8 mouse cellular contexts compared by ENCODE assay signal in the genomic region with DNA sequence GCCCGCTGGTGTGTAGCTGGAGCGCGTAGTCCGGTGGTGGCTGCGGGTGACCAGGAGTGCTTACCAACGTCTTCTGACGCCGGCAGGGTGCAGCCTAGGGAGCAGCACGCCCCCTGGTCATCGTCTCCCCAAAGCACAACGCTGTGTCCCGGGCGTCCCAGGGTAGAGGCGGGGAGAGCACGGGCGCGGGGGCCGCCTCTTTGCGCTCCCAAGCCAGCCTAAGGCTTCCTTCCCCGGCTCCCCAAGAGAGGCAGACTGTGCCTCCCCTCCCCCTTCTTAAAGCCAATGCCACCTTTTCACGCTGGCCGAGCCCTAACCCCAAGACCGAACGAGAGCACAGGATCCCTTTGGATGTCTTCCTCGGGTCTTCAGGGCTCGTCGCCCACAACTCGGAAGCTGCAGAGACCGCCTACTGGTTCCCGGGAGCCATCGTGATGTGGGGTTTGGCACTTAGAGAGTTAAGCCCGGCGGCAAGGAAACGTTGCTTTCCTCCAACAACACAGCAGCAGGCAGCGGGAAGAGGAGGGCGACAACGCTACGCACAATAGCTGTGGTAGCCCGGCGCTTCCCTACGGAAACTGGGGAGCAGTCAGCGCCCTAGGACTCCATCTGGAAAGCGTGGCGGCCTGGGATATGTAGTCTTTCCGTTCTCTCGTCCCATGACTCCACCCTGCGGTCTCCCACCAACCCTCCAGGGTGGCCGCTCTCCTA. TPM values are rescaled to one million over a fixed set of nuclear protein-coding genes. Genes with fewer than 3 reads are reported as not detected.
A peak's percentile ranks its signal among the peaks of the same experiment; 100 is the strongest.
DNase-seq lines count a peak whose midpoint lies in the region; ATAC-seq lines count a peak whose summit lies in the region.

A gene (minus strand): TSS at position 620 of the 711 bp plus-strand sequence.

- peak within 1 kb of the TSS; percentile 71 for H3K9ac ChIP-seq in hindbrain, embryonic 14.5 days

- ATAC-seq in hindbrain, embryonic 14.5 days (ENCODE audit: low FRiP score): peak; percentile 96
- no peak for ATAC-seq in activated CD4-positive, CD25-positive, alpha-beta regulatory T cell, adult 4 months

- H3K4me3 ChIP-seq in hindbrain, embryonic 14.5 days (replicated peaks; ENCODE audit: low read length): peak within 1 kb of the TSS; percentile 58

- H3K27me3 ChIP-seq in hindbrain, embryonic 14.5 days (ENCODE audit: control insufficient read depth, insufficient read depth, low read length): no peaks in the 10 kb centered on the region; the same call in 1 of the 2 replicates

- H3K9me3 ChIP-seq in hindbrain, embryonic 14.5 days (ENCODE audit: control insufficient read depth, low read length): no peaks in the 10 kb centered on the region

- DNase-seq in adipocyte (ENCODE audit: low spot score): peak; percentile 69
- peak; percentile 69 for DNase-seq in cerebellum, postnatal 36 days
- peak; percentile 57 for DNase-seq in gastrocnemius, adult 18-20 months (ENCODE audit: low spot score)
- peak; percentile 66 for DNase-seq in hindbrain, embryonic 14.5 days (ENCODE audit: low spot score)
- DNase-seq in left cerebral cortex, adult 11 months (ENCODE audit: low spot score): peak; percentile 60
- DNase-seq in lung, postnatal 14 days: peak; percentile 68
- peak; percentile 80 for DNase-seq in retina, postnatal 1 day

- peaks cover 11% of the 10 kb centered on the region; the same call in 1 of the 2 replicates for H3K4me1 ChIP-seq in hindbrain, embryonic 14.5 days (replicated peaks; ENCODE audit: control insufficient read depth, insufficient read depth, low read length)

- 12% methylated on average over 48 of the region's 48 CpGs for WGBS in hindbrain, embryonic 14.5 days

- H3K36me3 ChIP-seq in hindbrain, embryonic 14.5 days (replicated peaks; ENCODE audit: control insufficient read depth, insufficient read depth): no peaks in the 10 kb centered on the region

- H3K4me2 ChIP-seq in hindbrain, embryonic 14.5 days (replicated peaks): peak within 1 kb of the TSS; percentile 59

- peak within 1 kb of the TSS; percentile 85 for H3K27ac ChIP-seq in hindbrain, embryonic 14.5 days

RNA-seq across cellular contexts. Expression of the gene that starts here (rescaled TPM):
- total RNA-seq in gastrocnemius, adult 18-20 months (2021): 1 to 10 TPM; 4.1 to 4.6 TPM
- polyA plus RNA-seq in hindbrain, embryonic 14.5 days (2014; fragmentation: Nextera tagmentation; extraction: Ambion mirVana): 39.7 and 41.6 TPM in 2 replicates
- under 1 TPM in 1 of 2 experiments, not detected in 1; 0.08 TPM for polyA plus RNA-seq in activated CD4-positive, CD25-positive, alpha-beta regulatory T cell, adult 4 months (2017; shearing (Covaris generic))

Comparison
In these comparisons a context has a peak if more than half of its experiments do, and no peak if none do; other contexts are left out.
1. RNA of the gene that starts here (polyA plus RNA-seq): 39.7 to 41.6 TPM in hindbrain, embryonic 14.5 days; 0.08 TPM in activated CD4-positive, CD25-positive, alpha-beta regulatory T cell, adult 4 months; every median in the first group is over 10 times any median in the second.
2. Peak in every context shown above with its lines, with median percentiles within 50 percentile points of each other: DNase-seq.